Mouse (Mus musculus): ENCODE results near the gene Dnm2.

DNA sequence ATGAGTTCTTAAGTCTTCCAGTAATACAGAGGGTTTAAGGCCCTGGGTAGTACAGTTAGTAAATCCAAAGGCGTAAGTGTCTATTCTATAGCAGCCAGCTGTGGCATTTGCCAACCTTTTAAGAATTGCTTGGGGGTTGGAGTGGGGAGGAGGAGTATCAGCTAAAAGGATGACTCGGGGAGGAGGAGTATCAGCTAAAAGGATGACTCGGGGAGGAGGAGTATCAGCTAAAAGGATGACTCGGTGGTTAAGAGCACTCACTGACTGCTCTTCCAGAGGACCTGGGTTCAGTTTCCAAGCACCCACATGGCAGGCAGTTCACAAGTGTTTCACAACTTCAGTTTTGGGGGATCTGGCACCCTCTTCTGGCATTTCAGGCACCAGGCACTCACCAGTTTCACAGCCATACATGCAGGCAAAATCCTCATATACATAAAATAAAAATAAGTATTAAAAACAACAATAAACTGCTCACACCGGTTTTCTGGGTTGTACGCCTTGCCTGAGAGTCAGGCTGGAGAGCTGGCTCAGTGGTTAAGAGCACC lies 130.6 kb downstream of the Dnm2 start:
- TF ChIP-seq CTCF (IDR thresholded peaks at IDR 0.05; ENCODE audit: insufficient read depth, low read length), result no peak
- no peak for TF ChIP-seq POLR2A (IDR thresholded peaks at IDR 0.05; ENCODE audit: borderline replicate concordance, extremely low read depth, low read depth, low read length)

All from lung, adult 2 months (tissue).